Mouse (Mus musculus): ENCODE measurements around the gene B3galt6. TPM values are rescaled to one million over a fixed set of nuclear protein-coding genes. Genes with fewer than 3 reads are reported as not detected.

Gene B3galt6
- total RNA-seq, 2 experiments from 2014 or later, result 3.1 to 3.8 TPM

DNA sequence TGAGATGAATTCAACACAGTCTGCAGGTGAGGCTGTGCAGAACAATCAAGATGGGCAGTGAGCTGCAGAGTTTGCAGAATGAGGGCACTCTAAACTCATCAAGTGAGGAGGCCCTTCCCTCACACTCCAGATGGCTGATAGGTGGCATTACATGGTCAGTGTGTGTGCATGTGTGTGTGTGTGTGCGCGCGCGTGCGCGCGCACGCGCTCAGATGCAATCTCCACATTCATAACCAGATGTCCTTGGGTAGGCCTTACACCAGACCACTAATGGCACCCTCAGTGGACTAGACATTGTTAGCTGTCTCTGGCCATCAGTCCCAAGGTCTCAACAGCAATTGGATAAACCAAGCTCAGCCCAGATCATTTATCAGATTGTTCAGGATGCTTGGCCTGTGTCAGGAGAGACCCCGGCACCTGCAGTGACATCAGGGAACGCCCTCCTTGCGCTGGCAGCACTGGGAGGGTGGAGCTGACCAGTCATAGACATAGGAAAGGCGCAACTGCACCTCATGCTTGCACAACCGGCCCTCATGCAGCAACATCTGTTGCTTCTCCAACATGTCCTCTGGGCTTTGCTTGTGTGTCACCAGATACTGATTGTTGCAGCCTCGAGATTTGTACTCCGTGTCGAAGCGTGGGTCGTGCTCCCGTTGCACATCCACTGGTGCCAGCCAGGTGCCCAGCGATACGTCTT, 1.1 kb downstream of the B3galt6 start:
- no peak for DNase-seq

DNA sequence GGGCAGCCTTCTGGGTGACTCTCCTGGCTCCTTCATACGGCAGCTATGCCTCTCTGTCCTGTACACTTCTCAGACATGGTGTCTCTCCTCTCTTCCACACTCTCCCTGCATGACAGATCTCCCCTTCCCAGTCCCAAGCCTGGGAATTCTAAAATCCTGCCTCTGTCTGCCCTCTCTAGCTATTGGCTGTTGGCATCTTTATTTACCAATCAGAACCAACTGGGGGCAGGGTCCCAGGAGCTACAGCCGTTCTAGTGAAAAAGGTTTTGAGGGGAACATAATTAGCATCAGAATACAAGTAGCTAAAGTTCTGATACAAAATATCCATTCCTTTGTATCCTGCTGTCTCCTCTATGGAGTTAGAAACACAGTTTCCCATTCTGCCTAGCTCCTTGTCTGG, 8.7 kb downstream of the B3galt6 start:
- DNase-seq, result no peak

DNA sequence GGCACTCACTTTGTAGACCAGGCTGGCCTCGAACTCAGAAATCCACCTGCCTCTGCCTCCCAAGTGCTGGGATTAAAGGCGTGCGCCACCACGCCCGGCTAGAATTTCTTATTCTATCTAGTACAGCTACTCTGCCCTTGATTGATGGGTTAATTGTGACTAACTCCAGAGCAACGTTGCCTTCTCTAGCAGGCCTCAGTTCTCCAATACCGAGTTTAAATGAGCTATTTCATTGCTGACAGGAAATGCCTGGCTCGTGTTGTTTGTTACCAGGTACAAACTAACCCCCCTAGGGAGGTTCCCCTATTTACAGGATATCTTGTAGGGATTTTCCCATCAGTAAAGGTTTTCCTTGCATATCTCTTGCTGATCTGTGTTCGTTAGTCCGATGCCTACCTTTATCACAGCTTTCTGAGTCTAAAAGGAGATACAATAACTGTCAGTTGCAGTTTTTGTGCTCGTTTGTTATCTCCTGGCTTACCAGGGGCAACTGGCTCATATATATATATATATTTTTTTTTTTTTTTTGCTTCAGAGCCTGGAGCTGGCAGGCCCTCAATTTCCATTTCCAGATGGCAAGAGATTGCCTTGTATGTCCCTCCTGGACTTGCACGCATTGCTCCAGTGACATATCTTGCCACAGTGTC, 10.9 kb downstream of the B3galt6 start:
- no peak for DNase-seq

DNA sequence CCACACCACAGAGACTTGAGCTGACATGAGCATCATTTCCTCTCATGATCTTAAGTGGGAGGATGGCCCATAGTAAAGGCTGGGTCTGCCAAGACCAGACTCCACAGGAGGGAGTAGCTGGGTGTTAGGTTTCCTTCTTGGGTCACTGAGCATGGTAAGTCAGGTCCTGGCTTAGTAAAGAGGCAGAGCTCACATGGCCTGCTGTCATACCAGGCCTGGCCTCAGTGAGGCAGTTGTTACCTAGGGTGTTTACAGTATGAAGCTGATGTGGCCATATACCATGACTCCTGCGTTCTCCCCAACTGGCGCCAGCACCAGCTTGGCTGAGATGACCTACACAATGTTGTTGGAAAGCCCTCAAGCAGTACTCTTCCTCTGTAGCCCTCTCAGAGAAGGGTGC, 19.2 kb downstream of the B3galt6 start:
- DNase-seq, result no peak

DNA sequence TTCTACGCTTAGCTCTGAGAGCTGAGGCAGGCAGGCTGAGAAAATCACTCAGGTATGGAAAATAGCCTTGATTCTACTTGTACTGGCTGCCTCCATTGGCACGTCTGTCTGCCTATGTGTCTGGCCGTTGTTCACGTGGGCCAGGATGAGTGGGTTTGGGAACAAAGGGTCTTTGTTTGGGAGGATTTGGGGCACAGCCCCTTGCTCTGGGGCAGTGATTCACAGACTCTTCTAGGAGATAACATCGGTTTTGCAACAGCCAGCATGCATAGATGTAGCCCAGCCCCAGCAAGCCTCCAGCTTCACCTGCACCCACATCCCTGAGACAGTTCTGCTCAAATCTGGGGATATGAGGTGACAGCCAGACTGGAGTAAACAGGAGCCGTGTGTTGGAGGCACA, 19.8 kb downstream of the B3galt6 start:
- DNase-seq, result no peak

DNA sequence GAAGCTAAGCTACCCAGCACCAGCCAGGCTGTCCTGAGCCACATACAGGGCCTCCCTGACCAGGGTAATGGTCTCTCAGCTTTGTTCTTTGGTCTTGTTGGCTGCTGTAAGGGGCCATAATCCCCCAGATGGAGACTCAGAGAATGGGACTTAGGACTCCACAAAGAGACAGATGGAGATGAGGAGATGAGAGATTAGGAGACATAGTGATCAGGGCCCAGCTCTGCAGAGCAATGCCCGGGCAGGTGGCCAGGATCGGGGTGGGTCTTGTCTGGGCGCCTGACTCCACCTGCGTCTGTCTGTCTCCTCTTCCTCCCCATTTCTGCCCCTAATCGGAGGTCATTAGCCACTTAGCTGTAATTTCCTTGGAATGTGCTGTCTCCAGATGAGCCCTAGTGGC, 22.2 kb downstream of the B3galt6 start:
- DNase-seq, result peak; percentile 26

DNA sequence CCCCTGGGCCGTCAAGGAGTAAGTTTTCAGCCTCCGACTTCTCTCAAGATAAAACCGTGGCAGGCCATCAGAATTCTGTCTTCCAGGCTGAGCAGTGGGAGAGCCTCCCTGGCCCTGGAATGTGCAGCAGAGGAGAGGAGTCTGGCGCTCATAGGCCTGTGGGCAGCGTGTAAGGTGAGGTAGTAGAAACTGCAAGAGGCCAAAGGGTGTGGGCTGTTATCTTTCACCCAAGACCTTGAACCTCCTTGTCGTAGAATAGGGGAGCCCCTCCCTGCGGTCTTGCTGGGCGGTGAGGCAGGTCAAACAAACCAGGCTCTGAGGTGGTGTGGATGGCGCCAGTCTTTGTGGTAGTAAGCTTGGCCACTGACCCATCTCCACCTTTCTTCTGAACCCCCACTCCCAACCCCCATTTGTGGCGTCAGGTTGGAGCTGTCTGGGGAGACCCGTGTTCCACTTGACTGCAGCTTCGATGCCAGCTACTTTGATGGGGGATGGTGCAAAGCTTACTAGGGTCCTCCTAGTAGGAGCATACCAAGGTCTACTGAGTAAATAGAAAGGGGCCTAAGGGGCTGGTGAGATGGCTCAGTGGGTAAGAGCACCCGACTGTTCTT, 23.3 kb downstream of the B3galt6 start:
- no peak for DNase-seq

DNA sequence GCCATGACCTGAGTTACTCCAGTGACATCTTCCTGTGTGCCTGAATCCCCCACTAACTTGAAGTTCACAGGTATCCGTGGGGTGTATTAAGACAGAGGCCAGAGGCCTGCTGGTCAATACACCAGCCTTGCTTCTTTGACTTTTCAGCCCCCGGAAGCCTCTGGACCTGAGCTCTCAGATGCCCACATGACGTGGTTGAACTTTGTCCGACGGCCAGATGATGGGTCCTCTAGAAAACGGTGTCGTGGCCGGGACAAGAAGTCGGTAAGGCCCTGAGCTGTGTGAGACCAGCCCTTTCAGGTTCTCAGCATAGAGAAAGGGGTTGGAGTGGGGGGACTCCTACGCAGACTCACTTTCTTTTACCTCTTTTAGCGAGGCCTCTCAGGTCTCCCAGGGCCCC, 28.1 kb downstream of the B3galt6 start:
- DNase-seq, result no peak

DNA sequence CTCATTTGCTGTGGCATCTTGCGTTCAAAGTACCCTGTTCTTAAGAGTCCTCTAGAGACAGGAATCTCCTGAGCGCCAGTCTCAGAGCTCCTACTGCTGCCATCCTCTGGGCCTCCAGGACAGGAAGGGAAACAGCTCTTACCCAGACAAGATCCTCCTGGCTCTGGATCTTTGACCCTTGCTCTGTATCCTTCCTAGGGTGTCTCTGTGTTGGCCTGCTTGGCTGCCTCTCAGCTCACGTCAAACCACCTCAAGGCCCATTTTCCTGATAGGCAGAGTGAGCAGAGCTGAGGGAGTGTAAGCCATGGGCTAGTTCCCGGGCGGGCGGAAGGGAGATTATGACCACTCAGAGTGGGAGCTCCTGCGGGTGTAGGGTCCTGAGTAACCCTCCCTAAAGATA, 29.3 kb downstream of the B3galt6 start:
- DNase-seq, result no peak

DNA sequence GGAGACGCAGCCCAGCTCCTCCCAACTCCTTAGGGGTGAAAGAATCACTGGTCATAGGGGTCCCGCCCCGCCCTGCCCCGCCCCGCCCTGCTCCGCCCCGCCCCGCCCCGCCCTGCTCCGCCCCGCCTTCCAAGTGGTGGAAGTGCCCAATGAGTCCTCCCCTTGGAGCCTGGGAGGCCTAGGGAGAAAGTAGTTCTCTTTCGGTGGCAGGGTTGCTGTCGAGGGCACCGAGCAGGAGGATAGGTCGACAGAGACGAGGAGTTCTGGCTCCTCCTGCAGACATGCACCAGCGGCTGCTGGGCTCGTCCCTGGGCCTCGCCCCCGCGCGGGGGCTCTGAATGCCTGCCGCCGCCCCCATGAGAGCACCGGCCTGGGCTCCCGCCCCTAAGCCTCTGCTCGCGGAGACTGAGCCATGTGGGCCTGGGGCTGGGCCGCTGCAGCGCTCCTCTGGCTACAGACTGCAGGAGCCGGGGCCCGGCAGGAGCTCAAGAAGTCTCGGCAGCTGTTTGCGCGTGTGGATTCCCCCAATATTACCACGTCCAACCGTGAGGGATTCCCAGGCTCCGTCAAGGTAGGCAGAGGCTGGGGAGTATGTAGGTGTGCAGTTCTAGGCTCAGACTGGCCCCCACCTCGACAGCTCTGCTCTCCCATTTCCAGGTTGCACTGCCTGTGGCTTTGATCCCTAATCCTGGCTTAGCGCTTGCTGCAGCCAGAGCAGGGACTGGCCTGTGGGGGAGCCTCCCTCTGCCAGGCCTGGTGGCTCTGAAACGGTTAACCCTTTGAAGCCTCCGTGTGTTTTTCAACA, 30.1 kb downstream of the B3galt6 start, which contains the start of gene C1qtnf12:
TSS of gene C1qtnf12 (plus strand) at position 152 of the 805 bp plus-strand sequence.
- DNase-seq, result peak; percentile 45

DNA sequence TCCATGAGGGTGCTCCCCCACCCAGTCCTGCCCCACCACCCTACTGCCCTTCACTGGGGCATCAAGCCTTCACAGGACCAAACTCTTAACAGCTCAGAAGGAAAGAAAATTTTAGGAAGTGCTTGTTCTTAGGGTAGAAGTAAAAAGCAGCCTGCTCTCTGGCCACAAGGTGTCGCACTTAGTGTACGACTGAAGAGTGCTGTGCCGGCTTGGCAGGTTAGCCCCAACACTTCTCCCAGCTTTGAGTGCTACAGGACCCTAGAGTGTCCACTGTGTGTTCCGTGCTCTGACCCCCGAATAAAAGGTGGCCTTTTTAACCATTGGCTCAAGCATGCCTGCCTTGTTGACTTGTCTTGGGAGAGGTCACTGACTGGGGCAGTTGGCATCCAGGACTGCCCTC, 33.2 kb downstream of the B3galt6 start:
- DNase-seq, result peak; percentile 77

DNA sequence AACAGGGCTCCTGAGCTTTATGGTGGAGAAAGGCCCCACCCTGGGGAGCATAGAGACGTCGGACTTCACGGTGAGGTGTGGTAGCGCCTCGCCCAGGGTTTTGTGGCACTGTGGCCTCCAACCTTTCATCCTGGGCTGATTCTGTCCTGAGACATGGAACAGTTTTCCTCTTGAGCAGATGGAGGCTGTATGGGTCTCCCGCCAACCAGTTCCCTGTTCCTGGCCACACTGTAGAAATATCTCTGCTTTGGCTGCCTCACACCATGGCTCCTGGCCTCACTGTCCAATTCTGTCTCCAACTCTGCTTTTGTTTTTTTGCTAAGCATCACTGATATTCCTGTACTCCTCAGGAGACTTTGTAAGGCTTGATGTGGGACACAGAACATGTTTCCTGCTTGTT, 37.0 kb downstream of the B3galt6 start:
- DNase-seq, result no peak

DNA sequence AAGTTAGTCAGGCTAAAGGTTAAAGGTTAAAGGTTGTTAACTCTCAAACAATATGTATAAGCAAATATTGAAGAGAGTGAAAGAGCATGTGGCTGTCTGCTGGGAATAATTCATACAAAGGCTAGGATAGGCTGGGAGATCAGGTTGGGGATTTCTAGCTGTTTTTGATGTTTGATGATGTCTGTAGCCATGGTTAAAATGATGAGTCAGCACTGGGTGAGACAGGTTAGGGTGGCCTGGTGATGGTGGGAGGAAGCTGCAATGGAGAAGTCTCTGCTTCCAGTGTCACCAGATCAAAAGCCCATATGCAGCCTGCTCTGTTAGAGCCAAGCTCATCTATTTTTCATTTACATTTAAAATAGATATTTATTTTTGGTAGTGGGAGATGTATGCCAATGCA, 45.4 kb downstream of the B3galt6 start:
- no peak for DNase-seq

DNA sequence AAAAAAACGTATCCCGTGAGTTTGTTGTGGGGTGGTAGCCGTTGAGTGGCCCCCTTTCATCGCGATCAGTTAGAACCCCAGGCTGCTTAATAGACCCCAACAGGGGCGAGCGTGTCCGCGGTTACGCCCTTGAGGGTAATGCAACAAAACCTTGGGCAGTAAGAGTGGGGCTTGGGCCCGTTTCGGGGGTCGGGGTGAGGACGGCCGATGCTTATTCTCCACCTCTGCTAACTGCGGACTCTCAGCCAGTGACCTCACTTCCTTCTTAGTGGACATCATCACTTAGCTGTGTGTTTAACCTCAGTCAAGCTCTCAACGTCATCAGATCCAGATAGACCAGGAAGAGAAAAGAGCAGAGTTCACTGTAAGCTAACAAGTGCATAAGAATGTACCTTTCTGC, 48.2 kb downstream of the B3galt6 start:
- no peak for DNase-seq

DNA sequence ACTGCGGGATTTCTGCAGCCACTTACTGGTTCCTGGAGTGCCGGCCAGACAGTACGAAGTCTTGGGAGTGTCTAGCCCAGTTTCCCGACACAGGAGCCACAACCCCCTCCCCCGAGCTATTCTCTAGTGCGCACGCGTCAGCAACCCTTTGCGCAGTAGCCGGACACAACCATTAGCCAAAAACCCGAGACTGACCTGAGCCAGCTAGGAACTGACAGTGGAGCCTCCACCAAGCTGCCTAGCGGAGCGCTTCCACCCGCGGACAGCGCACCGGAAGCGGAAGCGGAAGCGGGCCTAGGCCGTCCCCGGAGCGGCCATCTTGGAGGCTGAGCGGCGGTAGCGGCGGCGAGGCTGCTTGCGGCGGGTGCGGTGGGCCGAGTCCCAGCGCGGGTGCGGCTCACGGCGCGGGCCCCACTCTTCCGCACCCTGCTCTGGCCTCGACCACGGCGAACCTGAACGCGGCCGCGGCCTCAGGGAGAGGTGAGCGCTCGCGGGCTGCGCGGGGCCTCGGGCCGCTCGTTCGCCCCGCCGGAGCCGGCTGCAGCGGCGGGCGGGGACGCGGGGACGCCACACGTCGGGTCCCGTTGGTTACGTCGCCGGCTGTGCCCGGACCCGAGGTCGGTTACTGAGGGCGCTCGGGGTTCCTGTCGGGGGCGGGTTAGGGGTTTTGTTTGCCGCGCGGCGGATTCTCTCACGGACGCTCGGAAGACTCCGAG, 48.8 kb downstream of the B3galt6 start, which contains the start of gene Ube2j2:
TSS of gene Ube2j2 (plus strand) at position 298 of the 716 bp plus-strand sequence.
- DNase-seq, result peak; percentile 93

DNA sequence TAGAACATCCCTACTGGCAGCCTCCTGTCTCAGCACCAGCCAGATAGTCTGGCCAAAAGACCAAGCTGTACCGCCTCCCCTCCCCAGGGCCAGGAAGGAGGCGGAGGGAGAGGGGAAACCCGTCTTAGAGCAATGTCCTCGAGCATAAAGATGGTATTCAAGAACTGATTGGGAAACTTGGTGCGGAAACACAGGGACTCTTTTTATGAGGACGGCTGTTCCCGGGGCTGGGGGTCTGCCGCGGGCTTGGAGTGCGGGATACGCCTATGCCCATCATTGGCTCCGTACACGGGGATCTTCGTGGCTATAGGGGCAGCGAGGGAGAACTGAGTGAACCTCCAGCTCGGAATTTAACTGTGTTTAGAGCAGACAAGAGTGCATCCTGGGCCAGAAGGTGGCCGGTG, 49.4 kb downstream of the B3galt6 start:
- DNase-seq, result peak; percentile 48

Other genes with a start within 250 kb of the B3galt6 start
- 10 to 100 TPM; 30.4 to 39.3 TPM for gene Atad3a, start 231.6 kb downstream of the B3galt6 start, total RNA-seq (2021)
- gene Vwa1, start 218.0 kb downstream of the B3galt6 start, total RNA-seq (2021), result 10 to 100 TPM; 16.8 to 21.5 TPM
- gene Tmem88b, start 206.8 kb downstream of the B3galt6 start, total RNA-seq (2021), result 1 to 10 TPM; 2.4 to 4.0 TPM
- gene Ankrd65, start 202.2 kb downstream of the B3galt6 start, total RNA-seq (2021), result not detected
- gene Mrpl20, start 189.8 kb downstream of the B3galt6 start, total RNA-seq (2021), result 10 to 100 TPM; 56.6 to 58.0 TPM
- 10 to 100 TPM; 31.0 to 47.8 TPM for gene Ccnl2, start 180.2 kb downstream of the B3galt6 start, total RNA-seq (2021)
- 10 to 100 TPM; 85.0 to 93.2 TPM for gene Aurkaip1, start 161.4 kb downstream of the B3galt6 start, total RNA-seq (2021)
- gene Mxra8, start 153.0 kb downstream of the B3galt6 start, total RNA-seq (2021), result 100 to 1,000 TPM; 112 to 136 TPM
- gene Dvl1, start 145.2 kb downstream of the B3galt6 start, total RNA-seq (2021), result 10 to 100 TPM; 96.4 to 99.6 TPM
- under 1 TPM; 0.11 to 0.26 TPM for gene Tas1r3, start 129.3 kb downstream of the B3galt6 start, total RNA-seq (2021)
- gene Cptp, start 123.2 kb downstream of the B3galt6 start, total RNA-seq (2021), result 10 to 100 TPM; 13.6 to 20.5 TPM
- gene Ints11, start 123.1 kb downstream of the B3galt6 start, total RNA-seq (2021), result 10 to 100 TPM; 18.9 to 21.7 TPM
- 10 to 100 TPM; 16.9 to 23.6 TPM for gene Pusl1, start 100.9 kb downstream of the B3galt6 start, total RNA-seq (2021)
- 10 to 100 TPM; 13.8 to 23.1 TPM for gene Acap3, start 100.8 kb downstream of the B3galt6 start, total RNA-seq (2021)
- 10 to 100 TPM; 62.1 to 67.2 TPM for gene Ube2j2, start 48.8 kb downstream of the B3galt6 start, total RNA-seq (2021)
- 10 to 100 TPM; 20.8 to 23.1 TPM for gene C1qtnf12, start 30.3 kb downstream of the B3galt6 start, total RNA-seq (2021)
- gene Sdf4, start 223 bp upstream of the B3galt6 start, total RNA-seq (2021), result 10 to 100 TPM; 87.9 to 96.0 TPM
- under 1 TPM; 0.31 to 0.93 TPM for gene Tnfrsf4, start 21.2 kb upstream of the B3galt6 start, total RNA-seq (2021)
- gene Tnfrsf18, start 33.5 kb upstream of the B3galt6 start, total RNA-seq (2021), result under 1 TPM in 1 of 2 experiments, not detected in 1; 0.36 TPM
- not detected for gene Ttll10, start 66.8 kb upstream of the B3galt6 start, total RNA-seq (2021)
- gene 9430015G10Rik, start 117.3 kb upstream of the B3galt6 start, total RNA-seq (2021), result 1 to 10 TPM; 3.0 to 5.8 TPM
- gene Rnf223, start 137.9 kb upstream of the B3galt6 start, total RNA-seq (2021), result under 1 TPM; 0.14 to 0.16 TPM
- gene Agrn, start 204.8 kb upstream of the B3galt6 start, total RNA-seq (2021), result 10 to 100 TPM; 31.4 to 40.8 TPM
- under 1 TPM in 1 of 2 experiments, not detected in 1; 0.33 TPM for gene Isg15, start 208.2 kb upstream of the B3galt6 start, total RNA-seq (2021)
- gene AW011738, start 210.7 kb upstream of the B3galt6 start, total RNA-seq (2021), result 1 to 10 TPM; 2.7 to 3.2 TPM
- gene Perm1, start 223.2 kb upstream of the B3galt6 start, total RNA-seq (2021), result 10 to 100 TPM; 41.4 to 50.3 TPM
- gene Plekhn1, start 242.2 kb upstream of the B3galt6 start, total RNA-seq (2021), result 1 to 10 TPM; 6.5 to 8.7 TPM
- 10 to 100 TPM; 28.3 to 31.8 TPM for gene Noc2l, start 243.4 kb upstream of the B3galt6 start, total RNA-seq (2021)